9 mouse cellular contexts compared by ENCODE assay signal in the genomic region with DNA sequence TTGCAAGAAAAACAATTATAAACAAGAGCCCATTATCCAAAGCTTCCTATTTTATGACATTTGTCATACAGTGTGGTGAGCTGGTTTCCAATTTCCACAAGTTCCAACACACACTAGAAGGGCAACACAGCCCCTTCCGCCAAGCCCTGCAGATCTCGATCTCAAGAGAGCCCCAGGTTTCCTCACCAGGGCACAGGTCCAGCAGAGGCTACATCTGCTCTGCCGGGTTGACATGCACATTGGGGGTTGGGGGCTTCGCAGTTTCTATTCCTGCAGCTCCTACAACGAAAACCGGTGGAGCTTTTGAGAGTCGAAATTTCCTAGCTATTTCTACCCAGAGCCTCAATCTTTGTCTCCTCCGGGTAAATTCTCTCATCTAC. TPM values are rescaled to one million over a fixed set of nuclear protein-coding genes. Genes with fewer than 3 reads are reported as not detected.
DNase-seq lines count a peak whose midpoint lies in the region; ATAC-seq and TF ChIP-seq lines count a peak whose summit lies in the region.
"Had no signal": no experiment of that assay in that cellular context is flagged by ENCODE, and none has a peak within 500 bp of the region (broad histone marks: within the 10 kb centered on the region; RNA-seq: fewer than 3 reads in every experiment).

No protein-coding gene starts in this region.

- DNase-seq in ES-CJ7 (ENCODE audit: low read depth, low spot score), result peak; percentile 7
- no peak for DNase-seq in embryonic facial prominence, embryonic 11.5 days (ENCODE audit: low spot score)
- peak; percentile 24 for DNase-seq in heart, postnatal 0 days (ENCODE audit: low spot score)
- DNase-seq in limb, embryonic 10.5 days (ENCODE audit: low spot score), result no peak
- DNase-seq in thymus, postnatal 4 days, result peak; percentile 50

- no peak for TF ChIP-seq CTCF in heart, postnatal 0 days (IDR thresholded peaks at IDR 0.05; ENCODE audit: low read depth)

- peak overlapping the region; percentile 59 for H3K9ac ChIP-seq in embryonic facial prominence, embryonic 11.5 days (replicated peaks; ENCODE audit: low read length)
- H3K9ac ChIP-seq in heart, postnatal 0 days (replicated peaks; ENCODE audit: low read depth, low read length), result peak overlapping the region; percentile 76
- peak overlapping the region; percentile 85 for H3K9ac ChIP-seq in midbrain, embryonic 13.5 days (replicated peaks)

- H3K9me3 ChIP-seq in erythroblast, embryonic 14.5 days (ENCODE audit: control insufficient read depth, low read length), result no peaks in the 10 kb centered on the region
- no peaks in the 10 kb centered on the region for H3K9me3 ChIP-seq in embryonic facial prominence, embryonic 11.5 days (replicated peaks; ENCODE audit: control insufficient read depth, low read length)
- no peaks in the 10 kb centered on the region for H3K9me3 ChIP-seq in heart, postnatal 0 days (replicated peaks; ENCODE audit: control insufficient read depth, low read length)
- no peaks in the 10 kb centered on the region for H3K9me3 ChIP-seq in limb, embryonic 10.5 days (replicated peaks)
- no peaks in the 10 kb centered on the region for H3K9me3 ChIP-seq in midbrain, embryonic 13.5 days
- H3K9me3 ChIP-seq: G1E had no signal

- H3K4me3 ChIP-seq in erythroblast, embryonic 14.5 days (replicated peaks), result peak overlapping the region; percentile 70
- peak overlapping the region; percentile 67 for H3K4me3 ChIP-seq in embryonic facial prominence, embryonic 11.5 days (ENCODE audit: low read depth, low read length)
- peak overlapping the region; percentile 74 for H3K4me3 ChIP-seq in heart, postnatal 0 days (ENCODE audit: low read depth, low read length)
- H3K4me3 ChIP-seq in limb, embryonic 10.5 days, result peak overlapping the region; percentile 73
- H3K4me3 ChIP-seq in midbrain, embryonic 13.5 days (replicated peaks), result peak overlapping the region; percentile 86

- ATAC-seq in erythroblast, adult 5-6 weeks (replicated peaks; ENCODE audit: low FRiP score, poor library complexity, severe bottlenecking), result no peak
- ATAC-seq in embryonic facial prominence, embryonic 11.5 days (replicated peaks; ENCODE audit: insufficient number of reproducible peaks, low FRiP score, low TSS enrichment, low read depth), result no peak
- no peak for ATAC-seq in heart, postnatal 0 days (ENCODE audit: insufficient read depth, low read depth)
- no peak for ATAC-seq in midbrain, embryonic 13.5 days

- WGBS in embryonic facial prominence, embryonic 11.5 days, result 3% methylated on average over 8 of the region's 8 CpGs
- under 1% methylated on average over 8 of the region's 8 CpGs for WGBS in heart, postnatal 0 days
- 8% methylated on average over 8 of the region's 8 CpGs for WGBS in limb, embryonic 10.5 days
- 7% methylated on average over 8 of the region's 8 CpGs for WGBS in midbrain, embryonic 13.5 days

- peaks cover 20% of the 10 kb centered on the region for H3K4me1 ChIP-seq in erythroblast, embryonic 14.5 days (ENCODE audit: control insufficient read depth)
- H3K4me1 ChIP-seq in embryonic facial prominence, embryonic 11.5 days (ENCODE audit: control insufficient read depth, insufficient read depth, low read length), result no peaks in the 10 kb centered on the region
- H3K4me1 ChIP-seq in heart, postnatal 0 days (ENCODE audit: control insufficient read depth, insufficient read depth), result peaks cover 23% of the 10 kb centered on the region
- peaks cover 11% of the 10 kb centered on the region; the same call in 1 of the 2 replicates for H3K4me1 ChIP-seq in limb, embryonic 10.5 days
- peaks cover 13% of the 10 kb centered on the region for H3K4me1 ChIP-seq in midbrain, embryonic 13.5 days (replicated peaks)

- H3K27ac ChIP-seq in embryonic facial prominence, embryonic 11.5 days (replicated peaks; ENCODE audit: low read depth, low read length), result no peak overlapping the region; the same call in 1 of the 2 replicates
- H3K27ac ChIP-seq in heart, postnatal 0 days (ENCODE audit: low read depth), result peak overlapping the region; percentile 93
- H3K27ac ChIP-seq in limb, embryonic 10.5 days, result peak overlapping the region; percentile 82; the same call in 1 of the 2 replicates
- peak overlapping the region; percentile 57 for H3K27ac ChIP-seq in midbrain, embryonic 13.5 days

- no peaks in the 10 kb centered on the region for H3K36me3 ChIP-seq in erythroblast, embryonic 14.5 days (ENCODE audit: control insufficient read depth)
- H3K36me3 ChIP-seq in embryonic facial prominence, embryonic 11.5 days (replicated peaks; ENCODE audit: control insufficient read depth, insufficient read depth, low read depth, low read length), result no peaks in the 10 kb centered on the region
- H3K36me3 ChIP-seq in heart, postnatal 0 days (replicated peaks; ENCODE audit: control insufficient read depth, insufficient read depth, low read length), result no peaks in the 10 kb centered on the region
- no peaks in the 10 kb centered on the region for H3K36me3 ChIP-seq in limb, embryonic 10.5 days
- no peaks in the 10 kb centered on the region for H3K36me3 ChIP-seq in midbrain, embryonic 13.5 days
- H3K36me3 ChIP-seq: G1E had no signal

- H3K4me2 ChIP-seq in embryonic facial prominence, embryonic 11.5 days (ENCODE audit: low read depth, low read length), result peak overlapping the region; percentile 71
- H3K4me2 ChIP-seq in heart, postnatal 0 days (ENCODE audit: low read depth, low read length), result peak overlapping the region; percentile 94
- peak overlapping the region; percentile 80 for H3K4me2 ChIP-seq in midbrain, embryonic 13.5 days (replicated peaks)

- no peak for TF ChIP-seq EP300 in heart, postnatal 0 days (IDR thresholded peaks at IDR 0.05; ENCODE audit: low read depth)

- no peaks in the 10 kb centered on the region for H3K27me3 ChIP-seq in erythroblast, embryonic 14.5 days (ENCODE audit: control insufficient read depth)
- H3K27me3 ChIP-seq in embryonic facial prominence, embryonic 11.5 days (ENCODE audit: control insufficient read depth, insufficient read depth, low read length), result no peaks in the 10 kb centered on the region
- H3K27me3 ChIP-seq in heart, postnatal 0 days (ENCODE audit: control insufficient read depth, insufficient read depth, low read length), result no peaks in the 10 kb centered on the region
- no peaks in the 10 kb centered on the region for H3K27me3 ChIP-seq in limb, embryonic 10.5 days (ENCODE audit: low read depth, poor library complexity, severe bottlenecking)
- H3K27me3 ChIP-seq in midbrain, embryonic 13.5 days, result no peaks in the 10 kb centered on the region

RNA-seq across cellular contexts. Expression of gene Ppm1k, which starts 1.0 kb away (rescaled TPM):
- not detected in 2 replicates for polyA plus RNA-seq in erythroblast, embryonic 14.5 days (2012)
- total RNA-seq in erythroblast, adult 5-6 weeks (2015; ENCODE audit: low replicate concordance), result 0.38 and 1.0 TPM in 2 replicates
- total RNA-seq in erythroblast, adult 5-6 weeks (2017; ENCODE audit: low replicate concordance), result 1.4 and 1.7 TPM in 2 replicates
- polyA plus RNA-seq in embryonic facial prominence, embryonic 11.5 days (2014; fragmentation: Nextera tagmentation; extraction: Ambion mirVana), result 4.3 and 4.4 TPM in 2 replicates
- 33.7 and 35.8 TPM in 2 replicates for total RNA-seq in heart, postnatal 0 days (2014; rRNA removed; ENCODE audit: low replicate concordance)
- polyA plus RNA-seq in heart, postnatal 0 days (2015; fragmentation: Nextera tagmentation; extraction: Ambion mirVana), result 10.9 and 11.3 TPM in 2 replicates
- 3.4 and 3.7 TPM in 2 replicates for polyA plus RNA-seq in limb, embryonic 10.5 days (2016; fragmentation: Nextera tagmentation; extraction: Ambion mirVana)
- polyA plus RNA-seq in midbrain, embryonic 13.5 days (2015; fragmentation: Nextera tagmentation; extraction: Ambion mirVana), result 6.3 and 7.5 TPM in 2 replicates

RNA-seq across cellular contexts. Expression of gene Herc6, which starts 46.6 kb away (rescaled TPM):
- polyA plus RNA-seq in erythroblast, embryonic 14.5 days (2012), result 0.97 and 2.0 TPM in 2 replicates
- 76.9 and 83.4 TPM in 2 replicates for total RNA-seq in erythroblast, adult 5-6 weeks (2015; ENCODE audit: low replicate concordance)
- 95.7 and 121 TPM in 2 replicates for total RNA-seq in erythroblast, adult 5-6 weeks (2017; ENCODE audit: low replicate concordance)
- 3.5 and 3.8 TPM in 2 replicates for polyA plus RNA-seq in embryonic facial prominence, embryonic 11.5 days (2014; fragmentation: Nextera tagmentation; extraction: Ambion mirVana)
- 10.8 and 11.8 TPM in 2 replicates for total RNA-seq in heart, postnatal 0 days (2014; rRNA removed; ENCODE audit: low replicate concordance)
- 2.7 and 3.7 TPM in 2 replicates for polyA plus RNA-seq in heart, postnatal 0 days (2015; fragmentation: Nextera tagmentation; extraction: Ambion mirVana)
- 2.0 and 3.0 TPM in 2 replicates for polyA plus RNA-seq in limb, embryonic 10.5 days (2016; fragmentation: Nextera tagmentation; extraction: Ambion mirVana)
- polyA plus RNA-seq in midbrain, embryonic 13.5 days (2015; fragmentation: Nextera tagmentation; extraction: Ambion mirVana), result 0.82 and 1.3 TPM in 2 replicates
- polyA plus RNA-seq: G1E had no signal

Comparison
In these comparisons a context has a peak if more than half of its experiments do, and no peak if none do; other contexts are left out.
1. DNase-seq: peak in ES-CJ7 (single experiment), heart, postnatal 0 days (single experiment) and thymus, postnatal 4 days (single experiment); none in embryonic facial prominence, embryonic 11.5 days (single experiment) and limb, embryonic 10.5 days (single experiment).
2. Peak in every context shown above with its lines, with median percentiles within 50 percentile points of each other: H3K4me3 ChIP-seq, H3K4me2 ChIP-seq and H3K9ac ChIP-seq.